Mouse (Mus musculus): Measurements from ENCODE around the gene Ap3m1.

GRCm38 (mm10) chr14:21090930-21091486 is 38.7 kb upstream of the Ap3m1 start:
- no peak for TF ChIP-seq POLR2AphosphoS2 (IDR thresholded peaks at IDR 0.05; ENCODE audit: insufficient read length, low read depth)
- TF ChIP-seq MYOG (IDR thresholded peaks at IDR 0.05; ENCODE audit: control insufficient read depth in 1 of 3, insufficient read depth in 1 of 3, insufficient read length in 2 of 3, low read depth in 2 of 3) = no peak
- TF ChIP-seq POLR2A (IDR thresholded peaks at IDR 0.05; ENCODE audit: insufficient read length, low read depth) = no peak
- no peak for TF ChIP-seq MAX (IDR thresholded peaks at IDR 0.05; ENCODE audit: low read depth)
- TF ChIP-seq USF1 (IDR thresholded peaks at IDR 0.05; ENCODE audit: low read depth) = no peak
- TF ChIP-seq E2F4 (IDR thresholded peaks at IDR 0.05; ENCODE audit: insufficient read depth) = no peak
- TF ChIP-seq TCF12 (IDR thresholded peaks at IDR 0.05; ENCODE audit: insufficient read depth, poor library complexity, severe bottlenecking) = no peak

Data from myocyte (in vitro differentiated cells).